24 mouse cellular contexts compared by ENCODE assay signal in the genomic region with DNA sequence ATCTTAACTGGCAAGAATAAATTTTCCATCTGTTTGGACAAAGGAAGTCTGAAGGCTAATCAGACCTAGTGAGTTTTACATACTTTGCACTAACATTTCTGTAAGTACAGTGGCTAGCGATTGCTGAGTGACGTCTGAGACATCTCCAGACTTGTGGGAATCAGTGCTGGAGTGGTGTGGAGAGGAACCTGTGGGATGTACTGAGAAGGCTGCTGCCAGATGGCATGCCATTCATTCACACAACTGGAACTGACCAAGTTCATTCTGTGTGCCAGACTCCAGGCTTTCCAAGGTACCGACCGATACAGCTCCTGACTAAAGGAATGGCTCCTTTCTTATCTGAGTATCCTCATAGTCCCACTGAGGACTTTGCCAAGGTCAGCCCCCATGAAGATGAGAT.
A peak's percentile ranks its signal among the peaks of the same experiment; 100 is the strongest.
DNase-seq lines count a peak whose midpoint lies in the region; ATAC-seq and TF ChIP-seq lines count a peak whose summit lies in the region.
"Had no signal": no experiment of that assay in that cellular context is flagged by ENCODE, and none has a peak within 500 bp of the region (broad histone marks: within the 10 kb centered on the region; RNA-seq: fewer than 3 reads in every experiment).

No protein-coding gene starts in this region.

- no peaks in the 10 kb centered on the region for H3K36me3 ChIP-seq in heart, embryonic 12.5 days
- no peaks in the 10 kb centered on the region for H3K36me3 ChIP-seq in heart, embryonic 10.5 days
- no peaks in the 10 kb centered on the region for H3K36me3 ChIP-seq in heart, embryonic 14.5 days (ENCODE audit: control insufficient read depth, insufficient read depth, low read length)
- no peaks in the 10 kb centered on the region for H3K36me3 ChIP-seq in heart, adult 2 months (ENCODE audit: control insufficient read depth, insufficient read depth, low read length)
- no peaks in the 10 kb centered on the region for H3K36me3 ChIP-seq in heart, embryonic 16.5 days (ENCODE audit: control insufficient read depth, insufficient read depth)
- H3K36me3 ChIP-seq: embryonic facial prominence, embryonic 10.5 days; embryonic facial prominence, embryonic 12.5 days; forebrain, embryonic 15.5 days; G1E had no signal

- H3K9ac ChIP-seq in heart, embryonic 12.5 days, result no peak overlapping the region
- no peak overlapping the region for H3K9ac ChIP-seq in heart, embryonic 14.5 days (ENCODE audit: low read length)
- no peak overlapping the region for H3K9ac ChIP-seq in heart, adult 2 months (ENCODE audit: low read depth, low read length)
- no peak overlapping the region for H3K9ac ChIP-seq in heart, embryonic 16.5 days (ENCODE audit: low read length)
- H3K9ac ChIP-seq: embryonic facial prominence, embryonic 12.5 days; forebrain, embryonic 13.5 days; forebrain, embryonic 15.5 days had no signal

- 39% methylated on average over 4 of the region's 4 CpGs for WGBS in heart, embryonic 12.5 days
- 56% methylated on average over 4 of the region's 4 CpGs for WGBS in heart, embryonic 10.5 days
- WGBS in heart, embryonic 14.5 days, result 29% methylated on average over 4 of the region's 4 CpGs
- 27% methylated on average over 4 of the region's 4 CpGs for WGBS in heart, adult 2 months
- 35% methylated on average over 4 of the region's 4 CpGs for WGBS in heart, embryonic 16.5 days

- TF ChIP-seq EP300 in heart, adult 2 months (IDR thresholded peaks at IDR 0.05; ENCODE audit: insufficient read depth, low read depth, low read length), result no peak

- H3K4me2 ChIP-seq in heart, embryonic 12.5 days, result no peak overlapping the region
- H3K4me2 ChIP-seq in heart, embryonic 14.5 days (ENCODE audit: low read length), result no peak overlapping the region
- no peak overlapping the region for H3K4me2 ChIP-seq in heart, embryonic 16.5 days (ENCODE audit: low read depth, low read length)
- H3K4me2 ChIP-seq: embryonic facial prominence, embryonic 12.5 days; forebrain, embryonic 13.5 days; forebrain, embryonic 15.5 days had no signal

- peak; percentile 45; the same call in 1 of the 2 replicates for ATAC-seq in heart, embryonic 12.5 days (ENCODE audit: insufficient number of reproducible peaks, low FRiP score)
- 0 out of 2 replicates have a peak, but pooled peaks have one; percentile 35 for ATAC-seq in heart, embryonic 14.5 days (ENCODE audit: insufficient number of reproducible peaks, insufficient read depth, low FRiP score, low read depth)
- peak; percentile 32 for ATAC-seq in heart, embryonic 16.5 days (replicated peaks; ENCODE audit: extremely low read depth, insufficient read depth, low FRiP score)
- ATAC-seq: activated CD4-positive, CD25-positive, alpha-beta regulatory T cell, adult 4 months; CD4-positive, CD25-positive, alpha-beta regulatory T cell, adult 4 months; forebrain, embryonic 13.5 days; forebrain, embryonic 15.5 days; Patski had no signal

- no peaks in the 10 kb centered on the region for H3K27me3 ChIP-seq in heart, embryonic 12.5 days (replicated peaks)
- no peaks in the 10 kb centered on the region for H3K27me3 ChIP-seq in heart, embryonic 10.5 days (ENCODE audit: insufficient read depth, poor library complexity, severe bottlenecking)
- no peaks in the 10 kb centered on the region for H3K27me3 ChIP-seq in heart, embryonic 14.5 days (ENCODE audit: control insufficient read depth, insufficient read depth, low read length)
- H3K27me3 ChIP-seq in heart, adult 2 months (ENCODE audit: control insufficient read depth, insufficient read depth, low read length), result no peaks in the 10 kb centered on the region
- no peaks in the 10 kb centered on the region for H3K27me3 ChIP-seq in heart, embryonic 16.5 days (ENCODE audit: control insufficient read depth, insufficient read depth, low read length)
- H3K27me3 ChIP-seq: CH12.LX; forebrain, embryonic 13.5 days; forebrain, embryonic 15.5 days; Patski had no signal

- no peak overlapping the region for H3K4me3 ChIP-seq in heart, embryonic 12.5 days
- no peak overlapping the region for H3K4me3 ChIP-seq in heart, embryonic 10.5 days
- H3K4me3 ChIP-seq in heart, embryonic 14.5 days (ENCODE audit: control insufficient read depth in 1 of 2, insufficient read depth in 1 of 2, low read depth in 1 of 2, low read length in 2 of 2), result no peak overlapping the region
- H3K4me3 ChIP-seq in heart, adult 2 months, result no peak overlapping the region
- no peak overlapping the region for H3K4me3 ChIP-seq in heart, embryonic 16.5 days (ENCODE audit: low read length)
- H3K4me3 ChIP-seq: embryonic facial prominence, embryonic 10.5 days; embryonic facial prominence, embryonic 12.5 days; forebrain, embryonic 13.5 days; forebrain, embryonic 15.5 days had no signal

- DNase-seq in heart, embryonic 10.5 days (ENCODE audit: low spot score), result no peak
- DNase-seq in heart, adult 2 months, result no peak
- no peak for DNase-seq in heart, postnatal 25 days (ENCODE audit: low spot score)
- DNase-seq: adrenal gland, adult 8-10 months; adrenal gland, postnatal 14 days; adrenal gland, postnatal 36 days; B cell, adult 2 months; cerebellum, adult 11-12 months; cerebellum, adult 2 months; cerebellum, adult 9-10 months; cerebellum, postnatal 10 days; cerebellum, postnatal 25 days had no signal

- H3K79me2 ChIP-seq in heart, adult 2 months (replicated peaks; ENCODE audit: control insufficient read depth, insufficient read depth, low read length), result no peaks in the 10 kb centered on the region

- no peak overlapping the region for H3K27ac ChIP-seq in heart, embryonic 12.5 days (ENCODE audit: poor library complexity, severe bottlenecking)
- no peak overlapping the region for H3K27ac ChIP-seq in heart, embryonic 10.5 days
- H3K27ac ChIP-seq in heart, embryonic 14.5 days (replicated peaks in 1 of 2; ENCODE audit: control insufficient read depth in 1 of 2, insufficient read depth in 1 of 2, low read depth in 2 of 2, low read length in 2 of 2), result no peak overlapping the region
- no peak overlapping the region for H3K27ac ChIP-seq in heart, adult 2 months
- no peak overlapping the region for H3K27ac ChIP-seq in heart, embryonic 16.5 days (ENCODE audit: low read length)
- H3K27ac ChIP-seq: embryonic facial prominence, embryonic 10.5 days; embryonic facial prominence, embryonic 12.5 days; forebrain, embryonic 13.5 days; forebrain, embryonic 15.5 days had no signal

- no peak for TF ChIP-seq POLR2A in heart, adult 2 months (IDR thresholded peaks at IDR 0.05; ENCODE audit: insufficient read depth, low read depth, low read length)

- intact Hi-C loops in heart, adult 2 months (cut with DNase I), result no loop called here
- intact Hi-C loops in heart, postnatal 25 days (cut with DNase I), result no loop called here

- peaks cover 22% of the 10 kb centered on the region for H3K4me1 ChIP-seq in heart, embryonic 12.5 days (replicated peaks)
- H3K4me1 ChIP-seq in heart, embryonic 10.5 days, result peaks cover 12% of the 10 kb centered on the region; the same call in 1 of the 2 replicates
- H3K4me1 ChIP-seq in heart, embryonic 14.5 days (ENCODE audit: control insufficient read depth in 2 of 2, insufficient read depth in 2 of 2, low read length in 2 of 2), result peaks cover 6 to 13% of the 10 kb centered on the region in 2 experiments; a peak in 2 of 4 replicates
- no peaks in the 10 kb centered on the region; the same call in 1 of the 2 replicates for H3K4me1 ChIP-seq in heart, adult 2 months (ENCODE audit: control insufficient read depth, insufficient read depth, low read length)
- H3K4me1 ChIP-seq in heart, embryonic 16.5 days (ENCODE audit: control insufficient read depth, insufficient read depth, low read length), result peaks cover 6% of the 10 kb centered on the region; the same call in 1 of the 2 replicates
- H3K4me1 ChIP-seq: embryonic facial prominence, embryonic 12.5 days; forebrain, embryonic 13.5 days; forebrain, embryonic 15.5 days had no signal

- H3K9me3 ChIP-seq in heart, embryonic 12.5 days (replicated peaks), result no peaks in the 10 kb centered on the region
- no peaks in the 10 kb centered on the region for H3K9me3 ChIP-seq in heart, embryonic 10.5 days
- H3K9me3 ChIP-seq in heart, embryonic 14.5 days (ENCODE audit: control insufficient read depth, low read length), result no peaks in the 10 kb centered on the region
- no peaks in the 10 kb centered on the region for H3K9me3 ChIP-seq in heart, embryonic 16.5 days (replicated peaks; ENCODE audit: control insufficient read depth, low read length)
- H3K9me3 ChIP-seq: embryonic facial prominence, embryonic 10.5 days; embryonic facial prominence, embryonic 12.5 days; forebrain, embryonic 13.5 days; forebrain, embryonic 15.5 days; G1E had no signal

- no peak for TF ChIP-seq CTCF in heart, adult 2 months (IDR thresholded peaks at IDR 0.05)
